21 mouse cellular contexts compared by ENCODE assay signal in the genomic region with DNA sequence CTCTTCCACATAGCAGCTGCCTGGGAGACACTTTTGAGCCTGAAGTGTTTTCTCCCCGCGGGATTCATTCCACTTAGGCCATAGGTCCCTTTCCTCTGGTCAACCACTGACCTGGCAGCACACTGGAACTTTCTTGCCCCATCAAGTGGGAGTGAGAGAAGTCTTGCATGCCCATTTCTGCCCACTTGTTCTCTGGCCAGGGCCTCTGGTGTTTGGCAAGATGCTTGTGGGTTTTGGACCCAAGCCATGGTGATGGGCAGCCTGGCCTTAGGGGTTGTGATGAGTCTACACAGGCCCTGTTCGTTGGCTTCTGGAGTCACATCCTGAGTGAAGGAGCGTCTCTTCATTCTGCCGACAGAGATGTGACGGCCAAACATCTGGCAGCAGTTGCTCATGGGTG. TPM values are rescaled to one million over a fixed set of nuclear protein-coding genes. Genes with fewer than 3 reads are reported as not detected.
DNase-seq lines count a peak whose midpoint lies in the region.
"Had no signal": no experiment of that assay in that cellular context is flagged by ENCODE, and none has a peak within 500 bp of the region (broad histone marks: within the 10 kb centered on the region; RNA-seq: fewer than 3 reads in every experiment).

No protein-coding gene starts in this region.

- DNase-seq in cerebellum, postnatal 10 days: peak; percentile 68 to 77
- no peak for DNase-seq in cerebellum, postnatal 36 days
- DNase-seq in left cerebral cortex, postnatal 4 days: peak; percentile 54
- no peak for DNase-seq in left cerebral cortex, adult 18-20 months (ENCODE audit: low spot score in 2 of 2)
- DNase-seq in adipocyte (ENCODE audit: low spot score): peak; percentile 84
- DNase-seq in fat pad, adult 2 months (ENCODE audit: extremely low read depth, low read depth, low spot score): peak; percentile 77
- no peak for DNase-seq in spleen, adult 18-20 months
- no peak for DNase-seq in thymus, postnatal 0 days (ENCODE audit: low spot score)
- DNase-seq: cerebellum, adult 11 months; cerebellum, postnatal 25 days; embryo, embryonic 11 days; gastrocnemius, adult 2 months; kidney, adult 8-10 months; kidney, postnatal 10 days; liver, postnatal 0 days; thymus, postnatal 25 days had no signal

- intact Hi-C loops in left cerebral cortex, postnatal 4 days (cut with DNase I): no loop called here

RNA-seq across cellular contexts. Expression of gene Pxdn, which starts 47.7 kb away (rescaled TPM):
- 10 to 100 TPM; 82.6 to 83.3 TPM for total RNA-seq in left cerebral cortex, postnatal 4 days (2021)
- total RNA-seq in left cerebral cortex, adult 18-20 months (2021): 10 to 100 TPM; 41.7 to 54.0 TPM
- polyA plus RNA-seq in thymus, postnatal 0 days (2015; fragmentation: Nextera tagmentation; extraction: Ambion mirVana): 6.8 and 6.9 TPM in 2 replicates
- total RNA-seq: hematopoietic stem cell, adult 5-6 weeks; neutrophil, adult 5-6 weeks had no signal
- polyA plus RNA-seq: activated CD4-positive, CD25-positive, alpha-beta regulatory T cell, adult 4 months; erythroblast, embryonic 14.5 days; macrophage had no signal

Comparison
In these comparisons a context has a peak if more than half of its experiments do, and no peak if none do; other contexts are left out.
1. DNase-seq: peak in cerebellum, postnatal 10 days (2 of 2), left cerebral cortex, postnatal 4 days (single experiment), adipocyte (single experiment) and fat pad, adult 2 months (single experiment); none in cerebellum, postnatal 36 days (0 of 2), left cerebral cortex, adult 18-20 months (0 of 2), spleen, adult 18-20 months (0 of 2) and thymus, postnatal 0 days (single experiment).